Mouse (Mus musculus): ENCODE results near the gene Retsat. TPM values are rescaled to one million over a fixed set of nuclear protein-coding genes. Genes with fewer than 3 reads are reported as not detected.
A peak's percentile ranks its signal among the peaks of the same experiment; 100 is the strongest.

Gene Retsat
- polyA plus RNA-seq, 1 experiment from 2014 or later: 5.1 TPM

- WGBS: 71% methylated on average over 5 of the region's 5 CpGs
- no peak for ATAC-seq (ENCODE audit: low FRiP score, low read depth)
- H3K4me3 ChIP-seq: no peak overlapping the region
These were observed 4.4 kb upstream of the Retsat start for GRCm38 (mm10) chr6:72593914-72594313.

GRCm38 (mm10) chr6:72597083-72597874 is 996 bp upstream of the Retsat start:
- ATAC-seq (ENCODE audit: low FRiP score, low read depth): no peak
- Histone ChIP-seq H3K4me1 (peaks cover 18% of the 10 kb centered on the region), H3K27ac (no peak overlapping the region), H3K4me3 (peak overlapping the region; percentile 54), H3K4me2 (replicated peaks) (peak overlapping the region; percentile 69), H3K9ac (peak overlapping the region; percentile 69), H3K36me3 (no peaks in the 10 kb centered on the region), H3K27me3 (replicated peaks) (no peaks in the 10 kb centered on the region), H3K9me3 (no peaks in the 10 kb centered on the region)
- 50% methylated on average over 13 of the region's 13 CpGs for WGBS

More at GRCm38 (mm10) chr6:72593914-72594313, 4.4 kb upstream of the Retsat start:
- peaks cover 15% of the 10 kb centered on the region for H3K4me1 ChIP-seq
- no peaks in the 10 kb centered on the region for H3K9me3 ChIP-seq
- no peak overlapping the region for H3K27ac ChIP-seq
- no peaks in the 10 kb centered on the region for H3K27me3 ChIP-seq (replicated peaks)
- no peaks in the 10 kb centered on the region for H3K36me3 ChIP-seq
- no peak overlapping the region for H3K4me2 ChIP-seq (replicated peaks)
- H3K9ac ChIP-seq: no peak overlapping the region

- Histone ChIP-seq H3K27me3 (replicated peaks) (no peaks in the 10 kb centered on the region), H3K36me3 (peaks cover 5% of the 10 kb centered on the region; the same call in 1 of the 2 replicates), H3K27ac (no peak overlapping the region), H3K4me2 (replicated peaks) (peak overlapping the region; percentile 69), H3K9ac (peak overlapping the region; percentile 69), H3K9me3 (no peaks in the 10 kb centered on the region), H3K4me3 (peak overlapping the region; percentile 54), H3K4me1 (peaks cover 18% of the 10 kb centered on the region)
- WGBS: 56% methylated on average over 12 of the region's 12 CpGs
- peak; percentile 8; the same call in 1 of the 2 replicates for ATAC-seq (ENCODE audit: low FRiP score, low read depth)
These were observed 699 bp downstream of the Retsat start for GRCm38 (mm10) chr6:72598791-72599557.

- H3K27me3 ChIP-seq (replicated peaks): no peaks in the 10 kb centered on the region
- H3K4me1 ChIP-seq: peaks cover 18% of the 10 kb centered on the region
- peaks cover 12% of the 10 kb centered on the region; the same call in 1 of the 2 replicates for H3K36me3 ChIP-seq
- ATAC-seq (ENCODE audit: low FRiP score, low read depth): no peak
- no peaks in the 10 kb centered on the region for H3K9me3 ChIP-seq
- H3K4me3 ChIP-seq: no peak overlapping the region
- H3K4me2 ChIP-seq (replicated peaks): no peak overlapping the region
- WGBS: 78% methylated on average over 6 of the region's 6 CpGs
- no peak overlapping the region for H3K27ac ChIP-seq
- H3K9ac ChIP-seq: no peak overlapping the region
These were observed 1.9 kb downstream of the Retsat start for GRCm38 (mm10) chr6:72600216-72600615.

- no peak overlapping the region for H3K9ac ChIP-seq
- H3K27ac ChIP-seq: no peak overlapping the region
- H3K27me3 ChIP-seq (replicated peaks): no peaks in the 10 kb centered on the region
- peaks cover 18% of the 10 kb centered on the region for H3K4me1 ChIP-seq
- no peak overlapping the region for H3K4me2 ChIP-seq (replicated peaks)
- 87% methylated on average over 12 of the region's 12 CpGs for WGBS
- no peak overlapping the region for H3K4me3 ChIP-seq
- ATAC-seq (ENCODE audit: low FRiP score, low read depth): no peak
- H3K36me3 ChIP-seq: peaks cover 15% of the 10 kb centered on the region; the same call in 1 of the 2 replicates
- no peaks in the 10 kb centered on the region for H3K9me3 ChIP-seq
These were observed 2.5 kb downstream of the Retsat start for GRCm38 (mm10) chr6:72600771-72601170.

GRCm38 (mm10) chr6:72601732-72602131 is 3.5 kb downstream of the Retsat start:
- no peak for ATAC-seq (ENCODE audit: low FRiP score, low read depth)
- peaks cover 18% of the 10 kb centered on the region for H3K4me1 ChIP-seq
- H3K27ac ChIP-seq: no peak overlapping the region
- WGBS: 56% methylated on average over 1 of the region's 1 CpGs
- H3K4me3 ChIP-seq: no peak overlapping the region
- no peak overlapping the region for H3K9ac ChIP-seq
- no peak overlapping the region for H3K4me2 ChIP-seq (replicated peaks)
- peaks cover 24% of the 10 kb centered on the region for H3K36me3 ChIP-seq
- H3K9me3 ChIP-seq: no peaks in the 10 kb centered on the region
- H3K27me3 ChIP-seq (replicated peaks): no peaks in the 10 kb centered on the region

GRCm38 (mm10) chr6:72604066-72604465 is 5.8 kb downstream of the Retsat start:
- WGBS: 91% methylated on average over 2 of the region's 2 CpGs
- H3K4me2 ChIP-seq (replicated peaks): no peak overlapping the region
- no peak overlapping the region for H3K9ac ChIP-seq
- H3K9me3 ChIP-seq: no peaks in the 10 kb centered on the region
- peaks cover 40% of the 10 kb centered on the region for H3K36me3 ChIP-seq
- H3K27ac ChIP-seq: no peak overlapping the region
- no peaks in the 10 kb centered on the region for H3K27me3 ChIP-seq (replicated peaks)
- no peak overlapping the region for H3K4me3 ChIP-seq
- peaks cover 2% of the 10 kb centered on the region; the same call in 1 of the 2 replicates for H3K4me1 ChIP-seq
- no peak for ATAC-seq (ENCODE audit: low FRiP score, low read depth)

- no peak overlapping the region for H3K4me3 ChIP-seq
- H3K9ac ChIP-seq: no peak overlapping the region
- H3K27me3 ChIP-seq (replicated peaks): no peaks in the 10 kb centered on the region
- H3K4me2 ChIP-seq (replicated peaks): no peak overlapping the region
- no peaks in the 10 kb centered on the region for H3K9me3 ChIP-seq
- H3K4me1 ChIP-seq: no peaks in the 10 kb centered on the region
- 88% methylated on average over 4 of the region's 4 CpGs for WGBS
- no peak for ATAC-seq (ENCODE audit: low FRiP score, low read depth)
- H3K36me3 ChIP-seq: peaks cover 69% of the 10 kb centered on the region
- H3K27ac ChIP-seq: no peak overlapping the region
These were observed 8.8 kb downstream of the Retsat start for GRCm38 (mm10) chr6:72607060-72607459.

GRCm38 (mm10) chr6:72607676-72608075 is 9.4 kb downstream of the Retsat start:
- WGBS: 92% methylated on average over 5 of the region's 5 CpGs
- ATAC-seq (ENCODE audit: low FRiP score, low read depth): no peak
- Histone ChIP-seq H3K27ac (no peak overlapping the region), H3K4me3 (no peak overlapping the region), H3K9me3 (no peaks in the 10 kb centered on the region), H3K9ac (no peak overlapping the region), H3K36me3 (peaks cover 72% of the 10 kb centered on the region), H3K4me1 (no peaks in the 10 kb centered on the region), H3K27me3 (replicated peaks) (no peaks in the 10 kb centered on the region), H3K4me2 (replicated peaks) (no peak overlapping the region)

GRCm38 (mm10) chr6:72608662-72609184 is 10.4 kb downstream of the Retsat start:
- Histone ChIP-seq H3K9ac (no peak overlapping the region), H3K4me2 (replicated peaks) (no peak overlapping the region), H3K27me3 (replicated peaks) (no peaks in the 10 kb centered on the region), H3K36me3 (peaks cover 71% of the 10 kb centered on the region), H3K4me1 (no peaks in the 10 kb centered on the region), H3K9me3 (no peaks in the 10 kb centered on the region), H3K27ac (no peak overlapping the region), H3K4me3 (no peak overlapping the region)
- WGBS: 87% methylated on average over 4 of the region's 4 CpGs
- ATAC-seq (ENCODE audit: low FRiP score, low read depth): no peak

- WGBS: 84% methylated on average over 4 of the region's 4 CpGs
- Histone ChIP-seq H3K9ac (no peak overlapping the region), H3K4me2 (replicated peaks) (no peak overlapping the region), H3K36me3 (peaks cover 64% of the 10 kb centered on the region), H3K9me3 (no peaks in the 10 kb centered on the region), H3K27ac (no peak overlapping the region), H3K4me3 (no peak overlapping the region), H3K27me3 (replicated peaks) (no peaks in the 10 kb centered on the region), H3K4me1 (peaks cover 12% of the 10 kb centered on the region)
- no peak for ATAC-seq (ENCODE audit: low FRiP score, low read depth)
These were observed 12.0 kb downstream of the Retsat start for GRCm38 (mm10) chr6:72610261-72610660.

GRCm38 (mm10) chr6:72615151-72615550 is 16.9 kb downstream of the Retsat start:
- no peaks in the 10 kb centered on the region for H3K9me3 ChIP-seq
- H3K4me1 ChIP-seq: peaks cover 21% of the 10 kb centered on the region
- no peaks in the 10 kb centered on the region for H3K27me3 ChIP-seq (replicated peaks)
- WGBS: 75% methylated on average over 2 of the region's 2 CpGs
- H3K9ac ChIP-seq: peak overlapping the region; percentile 79; the same call in 1 of the 2 replicates
- H3K27ac ChIP-seq: no peak overlapping the region
- no peak for ATAC-seq (ENCODE audit: low FRiP score, low read depth)
- H3K4me2 ChIP-seq (replicated peaks): peak overlapping the region; percentile 96
- H3K36me3 ChIP-seq: peaks cover 26% of the 10 kb centered on the region
- H3K4me3 ChIP-seq: peak overlapping the region; percentile 76

All from neural tube, embryonic 12.5 days (tissue).